Mouse (Mus musculus) heart, postnatal 0 days (tissue): ENCODE results near the gene Calm2. TPM values are rescaled to one million over a fixed set of nuclear protein-coding genes. Genes with fewer than 3 reads are reported as not detected.

Experiments used
- ATAC-seq: fragments of 200-750 bp; cut with Nextera tagmentation; 2 replicates; pipeline ENCODE4 v1.8.0; 2017; ENCODE audit warnings: low read depth, moderate number of reproducible peaks, moderate library complexity; ENCODE audit not compliant: insufficient read depth
- DNase-seq: peaks from one replicate; pipeline ENCODE4 v3.0.0-alpha.2; 2016; ENCODE audit warnings: low spot score
- H3K27ac ChIP-seq: fragments of 300-500 bp; sonication (generic); 2 replicates; pipeline ENCODE4 v1.5.1; 2014; ENCODE audit warnings: low read depth, mild to moderate bottlenecking
- H3K27me3 ChIP-seq: fragments of 300-500 bp; sonication (generic); 2 replicates; pipeline ENCODE4 v1.6.1; 2014; ENCODE audit warnings: low read length, mixed read lengths; ENCODE audit not compliant: control insufficient read depth, insufficient read depth
- H3K36me3 ChIP-seq: fragments of 300-500 bp; sonication (generic); replicated peaks from 2 replicates; pipeline ENCODE4 v1.6.1; 2014; ENCODE audit warnings: low read length, mixed read lengths; ENCODE audit not compliant: control insufficient read depth, insufficient read depth
- H3K4me1 ChIP-seq: fragments of 300-500 bp; sonication (generic); 2 replicates; pipeline ENCODE4 v1.6.1; 2014; ENCODE audit warnings: antibody characterized with exemption; ENCODE audit not compliant: control insufficient read depth, insufficient read depth
- H3K4me2 ChIP-seq: fragments of 300-500 bp; sonication (generic); 2 replicates; pipeline ENCODE4 v1.6.1; 2014; ENCODE audit warnings: low read depth, mild to moderate bottlenecking, low read length, moderate library complexity
- H3K4me3 ChIP-seq: fragments of 300-500 bp; sonication (generic); 2 replicates; pipeline ENCODE4 v1.5.1; 2014; ENCODE audit warnings: low read depth, low read length
- H3K9ac ChIP-seq: fragments of 300-500 bp; sonication (generic); replicated peaks from 2 replicates; pipeline ENCODE4 v1.6.1; 2014; ENCODE audit warnings: low read depth, low read length, mixed read lengths
- H3K9me3 ChIP-seq: fragments of 300-500 bp; sonication (generic); replicated peaks from 2 replicates; pipeline ENCODE4 v1.6.1; 2016; ENCODE audit warnings: low read length; ENCODE audit not compliant: control insufficient read depth
- CTCF ChIP-seq: IDR thresholded peaks from 2 replicates; pipeline ENCODE4 v1.5.1; 2016; ENCODE audit warnings: antibody characterized with exemption, control low read depth, low read depth
- EP300 ChIP-seq: IDR thresholded peaks from 2 replicates; pipeline ENCODE4 v1.6.1; 2016; ENCODE audit warnings: antibody characterized with exemption, low read depth
- WGBS: fragments of 180-500 bp; shearing (Covaris S2); extraction: QIAGEN DNeasy Blood & Tissue Kit; methylation state at CpG from one replicate; pipeline ENCODE4 v1.1.7; 2014; 5-methylcytosine and 5-hydroxymethylcytosine counted together
- polyA plus RNA-seq: library from polyadenylated mRNA; unstranded; fragments of >200 nt; fragmentation: Nextera tagmentation; extraction: Ambion mirVana; gene quantifications from 2 replicates; pipeline ENCODE4 v1.2.1, GENCODE M21; 2015
- total RNA-seq: library from RNA; depleted of rRNA; stranded (reverse); fragments of >200 nt; gene quantifications from 2 replicates; pipeline ENCODE4 v1.2.3, GENCODE M21; 2014; ENCODE audit warnings: low replicate concordance

Gene Calm2
- total and polyA plus RNA-seq, 2 experiments from 2014 or later, result 129 to 389 TPM

GRCm38 (mm10) chr17:87448339-87448738 lies 1.6 kb upstream of the Calm2 start:
- DNase-seq (no peak), ATAC-seq (no peak)
- Histone ChIP-seq H3K4me2 (no peak overlapping the region), H3K4me3 (no peak overlapping the region), H3K36me3 (no peaks in the 10 kb centered on the region), H3K27ac (no peak overlapping the region), H3K27me3 (no peaks in the 10 kb centered on the region), H3K4me1 (peaks cover 17% of the 10 kb centered on the region), H3K9me3 (no peaks in the 10 kb centered on the region), H3K9ac (no peak overlapping the region)
- TF ChIP-seq EP300 (no peak), CTCF (no peak)
- 86% methylated on average over 9 of the region's 9 CpGs for WGBS

GRCm38 (mm10) chr17:87447612-87448200 lies 971 bp upstream of the Calm2 start:
- Histone ChIP-seq H3K4me1 (peaks cover 22% of the 10 kb centered on the region), H3K4me2 (peak overlapping the region; percentile 72), H3K36me3 (no peaks in the 10 kb centered on the region), H3K27ac (peak overlapping the region; percentile 97), H3K9me3 (no peaks in the 10 kb centered on the region), H3K4me3 (peak overlapping the region; percentile 94), H3K27me3 (no peaks in the 10 kb centered on the region), H3K9ac (peak overlapping the region; percentile 98)
- no peak for TF ChIP-seq CTCF
- no peak for TF ChIP-seq EP300
- WGBS, result 60% methylated on average over 12 of the region's 12 CpGs
- DNase-seq, result no peak
- ATAC-seq, result no peak

GRCm38 (mm10) chr17:87445917-87446766 lies 593 bp downstream of the Calm2 start:
- Histone ChIP-seq H3K9ac (peak overlapping the region; percentile 98), H3K36me3 (0 out of 2 replicates have a peak, but pooled peaks cover 5% of the 10 kb centered on the region), H3K27ac (peak overlapping the region; percentile 97), H3K27me3 (no peaks in the 10 kb centered on the region), H3K9me3 (no peaks in the 10 kb centered on the region), H3K4me1 (peaks cover 36% of the 10 kb centered on the region), H3K4me2 (peak overlapping the region; percentile 63), H3K4me3 (peak overlapping the region; percentile 94)
- under 1% methylated on average over 33 of the region's 86 CpGs for WGBS
- DNase-seq (peak; percentile 51), ATAC-seq (peak; percentile 70)
- TF ChIP-seq CTCF (no peak), EP300 (no peak; the same call in 1 of the 2 replicates)

GRCm38 (mm10) chr17:87445337-87445916 lies 1.3 kb downstream of the Calm2 start:
- Histone ChIP-seq H3K9ac (peak overlapping the region; percentile 98), H3K4me1 (peaks cover 37% of the 10 kb centered on the region), H3K9me3 (no peaks in the 10 kb centered on the region), H3K27ac (peak overlapping the region; percentile 97), H3K4me3 (peak overlapping the region; percentile 94), H3K4me2 (peak overlapping the region; percentile 63), H3K36me3 (0 out of 2 replicates have a peak, but pooled peaks cover 5% of the 10 kb centered on the region), H3K27me3 (no peaks in the 10 kb centered on the region)
- ATAC-seq (no peak), DNase-seq (peak; percentile 39)
- WGBS, result under 1% methylated on average over 13 of the region's 13 CpGs
- no peak for TF ChIP-seq EP300
- TF ChIP-seq CTCF, result no peak

- H3K27ac ChIP-seq, result no peak overlapping the region
- 33% methylated on average over 4 of the region's 4 CpGs for WGBS
- 0 out of 2 replicates have a peak, but pooled peaks cover 5% of the 10 kb centered on the region for H3K36me3 ChIP-seq
- peak overlapping the region; percentile 37 for H3K4me3 ChIP-seq
- H3K27me3 ChIP-seq, result no peaks in the 10 kb centered on the region
- TF ChIP-seq EP300, result no peak
- no peak for TF ChIP-seq CTCF
- H3K9me3 ChIP-seq, result no peaks in the 10 kb centered on the region
- H3K4me2 ChIP-seq, result peak overlapping the region; percentile 63
- peaks cover 37% of the 10 kb centered on the region for H3K4me1 ChIP-seq
- no peak for ATAC-seq
- peak; percentile 22 for DNase-seq
- no peak overlapping the region for H3K9ac ChIP-seq
Observed at GRCm38 (mm10) chr17:87444763-87445162, 2.0 kb downstream of the Calm2 start.
